Mouse (Mus musculus): ENCODE results near the gene Kdm1b. TPM values are rescaled to one million over a fixed set of nuclear protein-coding genes. Genes with fewer than 3 reads are reported as not detected.
A peak's percentile ranks its signal among the peaks of the same experiment; 100 is the strongest.

The Kdm1b gene
- total RNA-seq, 2 experiments from 2014 or later, result 7.3 to 7.6 TPM

DNA sequence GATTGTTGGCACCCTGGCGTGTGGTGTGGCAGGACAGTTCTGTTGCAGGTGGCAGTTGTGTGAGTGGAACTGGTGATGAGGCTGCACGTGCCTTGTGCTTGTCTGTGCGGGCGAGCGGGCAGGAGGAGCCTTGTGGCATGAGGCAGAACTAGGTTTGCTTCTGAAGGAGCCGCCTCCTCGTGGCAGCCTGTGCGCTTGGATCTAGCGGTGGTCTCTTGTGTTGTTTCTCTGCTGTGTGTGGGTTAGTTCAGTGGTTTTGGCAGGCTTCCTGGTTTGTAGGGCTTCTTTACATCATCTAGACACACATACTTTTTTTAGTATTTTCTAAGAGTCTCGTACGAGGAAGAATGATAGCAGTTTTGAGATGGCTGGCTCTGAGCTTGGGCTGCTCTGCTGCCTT, 12.8 kb downstream of the Kdm1b start:
- DNase-seq (ENCODE audit: low spot score in 2 of 2), result peak; percentile 51 to 70

DNA sequence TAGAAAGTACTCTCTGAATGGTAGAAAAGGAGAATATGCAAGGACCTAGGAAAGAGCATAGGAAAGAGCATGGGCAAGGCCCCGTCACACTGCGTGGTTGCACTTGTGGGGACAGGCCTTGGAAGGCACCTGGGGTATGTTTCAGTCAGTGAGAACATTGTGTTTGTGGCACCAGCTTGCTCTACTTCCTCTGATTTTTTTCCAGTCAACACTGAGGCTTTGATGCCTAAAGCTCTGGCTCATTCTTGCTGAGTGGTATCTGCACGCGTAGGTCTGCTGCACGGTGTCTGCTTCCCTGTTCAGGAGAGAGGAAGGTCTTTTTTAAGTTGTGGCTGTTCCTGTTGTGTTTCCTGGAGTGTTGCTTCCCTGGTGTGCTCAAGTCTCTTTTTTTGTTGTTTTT, 13.5 kb downstream of the Kdm1b start:
- DNase-seq (ENCODE audit: low spot score in 2 of 2), result no peak

DNA sequence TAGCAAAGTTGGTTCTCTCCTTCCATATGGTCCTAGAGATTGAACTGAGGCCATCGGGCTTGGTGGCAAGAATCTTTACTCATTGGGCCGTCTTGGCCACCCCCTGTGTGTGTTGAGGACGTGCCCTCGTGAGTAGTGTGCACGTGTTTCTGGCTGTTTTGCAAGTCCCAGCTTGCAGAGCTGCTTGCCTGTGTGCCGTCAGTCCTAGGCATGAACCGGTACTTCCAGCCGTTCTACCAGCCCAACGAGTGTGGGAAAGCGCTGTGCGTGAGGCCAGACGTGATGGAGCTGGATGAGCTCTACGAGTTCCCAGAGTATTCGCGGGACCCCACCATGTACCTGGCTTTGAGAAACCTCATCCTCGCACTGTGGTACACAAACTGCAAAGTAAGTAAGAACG, 19.5 kb downstream of the Kdm1b start:
- DNase-seq (ENCODE audit: low spot score in 2 of 2), result no peak

DNA sequence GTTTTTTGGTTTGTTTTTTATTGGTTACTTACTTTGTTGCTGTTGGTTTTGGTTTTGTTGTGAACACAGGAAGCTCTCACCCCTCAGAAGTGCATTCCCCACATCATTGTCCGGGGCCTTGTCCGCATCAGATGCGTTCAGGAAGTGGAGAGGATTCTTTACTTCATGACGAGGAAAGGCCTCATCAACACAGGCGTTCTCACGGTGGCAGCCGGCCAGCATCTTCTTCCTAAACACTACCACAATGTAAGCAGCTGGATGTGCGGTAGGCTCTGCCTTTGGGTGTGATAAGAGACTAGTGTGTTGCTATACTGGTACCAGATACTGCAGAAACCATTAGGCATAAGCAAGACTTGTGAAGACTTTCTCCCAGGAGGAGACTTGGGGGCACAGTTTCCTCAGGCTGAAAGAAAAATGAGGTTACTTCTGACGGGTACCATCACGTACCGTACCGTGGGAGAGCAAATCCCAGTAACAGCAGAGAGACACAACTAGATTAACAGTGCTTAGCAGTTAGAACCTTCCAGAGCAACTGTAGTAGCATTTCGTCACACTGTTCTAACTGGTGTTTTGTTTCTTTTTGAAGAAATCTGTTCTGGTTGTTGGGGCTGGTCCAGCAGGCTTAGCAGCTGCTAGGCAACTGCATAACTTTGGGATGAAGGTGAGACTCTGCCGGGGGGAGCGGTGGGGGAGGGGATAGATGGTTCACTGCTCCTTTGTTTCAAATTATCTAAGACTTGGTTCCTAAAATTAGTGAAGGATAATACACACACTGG, 20.9 kb downstream of the Kdm1b start:
- DNase-seq (ENCODE audit: low spot score in 2 of 2), result no peak

DNA sequence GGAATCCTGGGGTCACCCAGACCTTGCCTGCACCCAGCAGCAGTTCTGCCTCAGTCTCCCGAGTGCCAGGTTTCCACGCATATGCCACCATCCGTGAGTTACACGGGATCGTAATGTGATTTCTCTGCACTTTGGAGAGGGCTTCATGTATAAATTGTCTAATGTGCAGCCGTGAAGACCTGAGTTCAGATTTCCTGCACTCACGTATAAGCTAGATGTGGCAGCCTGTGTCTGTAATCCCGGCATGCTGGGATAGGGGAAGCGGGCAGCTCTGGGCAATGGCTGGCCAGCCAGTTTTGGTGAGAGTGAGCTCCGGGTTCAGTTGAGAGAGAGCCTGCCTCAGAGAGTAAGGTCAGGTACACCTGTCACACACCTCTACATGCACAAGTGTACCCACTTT, 23.2 kb downstream of the Kdm1b start:
- no peak for DNase-seq (ENCODE audit: low spot score in 2 of 2)

DNA sequence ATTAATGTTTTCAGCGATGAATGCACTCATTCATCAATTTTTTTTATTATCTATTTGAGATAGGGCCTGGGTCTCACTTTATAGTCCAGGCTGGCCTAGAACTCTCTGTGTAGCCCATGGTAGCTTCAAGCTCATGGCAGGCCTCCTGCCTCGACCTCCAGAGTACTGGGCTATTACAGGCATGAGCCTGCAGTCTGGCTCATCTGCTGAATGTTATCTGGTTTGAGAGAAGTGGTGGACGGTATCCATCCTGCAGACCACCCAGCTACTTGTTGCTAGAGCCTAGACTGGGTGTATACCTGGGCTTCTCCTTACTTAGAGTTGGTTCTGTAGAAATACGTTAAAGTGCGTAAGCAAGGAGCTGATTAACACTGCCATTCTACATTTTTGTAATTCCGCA, 23.7 kb downstream of the Kdm1b start:
- DNase-seq (ENCODE audit: low spot score in 2 of 2), result no peak

DNA sequence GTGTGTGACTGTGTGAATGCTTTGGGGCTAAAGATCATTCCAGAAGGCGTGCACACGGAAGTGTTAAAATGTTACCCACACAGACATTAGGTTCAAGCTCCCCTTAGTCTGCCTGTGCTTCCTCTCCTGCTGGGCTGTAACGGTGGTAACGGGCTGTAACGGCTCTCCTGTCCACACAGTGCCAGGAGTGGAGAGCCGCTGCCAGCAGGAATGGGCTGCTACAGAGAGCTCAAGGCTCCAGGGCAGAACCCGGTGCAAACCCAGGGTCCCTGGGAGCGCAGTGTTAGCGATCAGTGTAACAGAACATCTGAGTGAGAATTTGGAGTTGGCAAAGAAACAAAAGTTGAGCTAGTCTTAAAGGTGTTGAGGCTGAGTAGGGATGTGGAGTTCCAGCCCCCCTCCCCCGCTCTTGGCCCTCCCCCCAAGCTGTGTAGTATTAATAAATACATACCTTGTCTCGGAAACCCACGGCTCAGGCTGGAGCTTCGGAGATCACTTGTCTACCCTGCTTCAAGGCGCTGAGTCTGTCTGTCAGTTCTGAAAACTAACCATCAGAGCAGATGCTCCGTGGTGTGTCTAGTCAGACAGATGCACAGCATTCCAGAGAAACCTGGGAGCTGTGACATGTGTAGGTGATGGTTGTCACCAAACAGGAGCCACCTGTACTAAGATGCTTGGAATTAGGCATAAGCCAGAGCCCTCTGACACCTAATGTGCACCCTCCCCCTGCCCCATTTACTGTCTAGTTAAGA, 27.2 kb downstream of the Kdm1b start:
- no peak for DNase-seq (ENCODE audit: low spot score in 2 of 2)

DNA sequence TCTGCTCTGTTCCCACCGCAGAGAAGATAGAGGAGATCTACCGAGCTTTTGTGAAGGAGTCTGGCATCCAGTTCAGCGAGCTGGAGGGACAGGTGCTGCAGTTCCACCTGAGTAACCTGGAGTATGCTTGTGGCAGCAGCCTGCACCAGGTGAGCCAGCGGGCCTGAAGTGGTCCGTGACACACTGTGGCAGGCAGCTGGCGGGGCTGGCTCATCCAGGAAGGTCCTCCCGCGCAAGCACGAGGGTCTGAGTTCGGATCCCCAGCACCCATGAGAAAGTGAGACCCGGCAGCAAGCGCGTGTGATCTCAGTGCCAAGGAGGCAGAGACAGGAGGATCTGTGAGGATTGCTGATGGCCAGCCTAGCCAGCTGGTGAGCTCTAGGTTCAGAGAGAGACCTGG, 28.6 kb downstream of the Kdm1b start:
- DNase-seq (ENCODE audit: low spot score in 2 of 2), result no peak

DNA sequence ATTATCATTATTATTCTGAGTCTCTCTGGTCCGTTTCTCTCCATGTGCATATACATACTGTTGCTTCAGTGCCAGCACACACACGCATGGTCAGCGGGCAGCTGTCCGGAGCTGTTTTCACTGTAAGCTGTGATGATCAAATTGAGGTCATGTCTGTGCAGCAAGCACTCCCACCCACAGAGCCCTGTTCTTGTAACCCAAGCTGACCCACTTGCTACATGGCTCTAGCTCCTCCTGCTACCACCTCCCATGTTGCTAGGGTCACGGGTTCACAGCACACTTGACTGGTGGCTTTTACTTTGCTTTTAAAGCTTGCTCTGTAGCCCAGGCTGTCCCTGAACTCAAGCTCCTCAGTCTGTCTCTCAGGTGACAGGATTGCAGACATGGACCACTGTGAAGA, 29.2 kb downstream of the Kdm1b start:
- no peak for DNase-seq (ENCODE audit: low spot score in 2 of 2)

DNA sequence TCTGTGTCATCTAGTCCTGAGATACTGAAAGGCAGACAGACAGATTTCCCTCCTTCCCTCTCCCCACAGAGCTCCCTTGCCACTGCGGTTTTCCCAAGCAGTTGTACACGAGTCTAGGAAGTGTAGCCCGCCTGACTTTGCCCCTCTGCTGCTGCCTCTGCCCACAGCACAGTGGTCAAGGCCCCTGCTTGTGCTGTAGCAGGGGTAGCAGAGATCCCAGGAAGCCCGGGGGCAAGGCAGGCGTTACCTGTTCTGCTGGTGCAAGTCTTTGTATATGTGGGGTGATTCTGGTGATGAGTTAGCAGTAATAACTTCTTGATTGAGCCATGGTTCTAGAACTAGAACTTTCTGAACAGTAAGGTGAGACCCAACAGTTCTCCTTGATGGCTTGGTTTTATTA, 32.9 kb downstream of the Kdm1b start:
- DNase-seq (ENCODE audit: low spot score in 2 of 2), result no peak

DNA sequence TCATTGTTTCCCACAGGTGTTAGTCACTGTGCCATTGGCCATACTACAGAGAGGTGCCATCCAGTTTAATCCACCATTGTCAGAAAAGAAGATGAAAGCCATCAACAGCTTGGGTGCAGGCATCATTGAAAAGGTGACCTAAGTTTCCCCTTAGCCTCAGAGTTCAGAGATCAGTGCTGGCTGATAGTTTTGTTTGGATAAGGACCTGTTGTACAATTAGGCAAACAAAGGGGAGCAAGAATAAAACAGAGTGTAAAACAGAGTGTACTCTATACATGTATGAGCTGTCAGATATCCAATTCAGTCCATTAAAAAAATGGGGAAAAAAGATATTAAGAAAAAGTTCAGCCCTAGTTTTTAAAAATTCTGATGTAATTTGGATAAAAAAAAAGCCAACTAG, 34.1 kb downstream of the Kdm1b start:
- DNase-seq (ENCODE audit: low spot score in 2 of 2), result no peak

DNA sequence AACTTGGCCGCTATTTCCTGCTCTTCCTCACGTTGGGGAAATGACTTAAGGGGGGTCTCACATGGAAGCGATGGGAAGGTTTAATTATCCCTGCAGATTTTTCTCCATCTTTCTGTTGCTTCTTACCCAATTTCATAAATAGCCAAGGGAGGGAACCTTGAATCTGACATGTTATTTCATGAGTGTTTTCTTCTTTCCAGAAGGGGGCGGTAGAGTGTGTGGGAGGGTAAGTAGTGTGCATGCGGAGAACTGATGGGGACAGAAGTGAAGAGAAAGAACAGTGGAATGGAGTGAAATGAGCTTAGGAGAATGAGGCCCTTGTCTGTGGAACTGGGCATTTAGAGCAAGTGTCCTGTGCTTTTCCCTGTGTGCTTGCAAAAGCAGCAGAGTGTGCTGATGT, 35.5 kb downstream of the Kdm1b start:
- DNase-seq (ENCODE audit: low spot score in 2 of 2), result no peak

DNA sequence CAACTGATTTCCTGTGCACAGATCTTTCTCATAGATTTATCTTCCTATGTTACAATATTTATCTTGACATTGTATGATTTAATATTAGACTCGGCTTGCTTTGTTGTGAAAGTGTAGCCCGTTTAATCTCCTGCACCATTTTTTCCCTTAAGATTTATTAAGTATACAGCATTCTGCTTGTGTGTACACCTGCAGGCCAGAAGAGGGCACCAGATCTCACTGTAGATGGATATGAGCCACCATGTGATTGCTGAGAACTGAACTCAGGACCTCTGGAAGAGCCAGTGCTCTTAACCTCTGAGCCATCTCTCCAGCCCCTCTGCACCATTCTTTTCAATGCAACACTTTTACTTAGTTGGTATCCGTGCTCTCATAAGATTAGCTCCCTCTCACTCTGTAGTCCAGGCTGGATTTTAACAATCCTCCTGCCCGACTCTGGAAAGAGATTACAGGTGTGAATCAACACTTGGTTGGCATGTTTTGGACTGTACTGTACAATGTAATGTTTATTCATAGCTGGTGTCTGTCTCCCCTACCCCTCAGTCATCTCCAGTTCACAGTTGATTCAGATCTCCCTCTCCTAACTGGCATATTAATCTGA, 37.7 kb downstream of the Kdm1b start:
- DNase-seq (ENCODE audit: low spot score in 2 of 2), result no peak

DNA sequence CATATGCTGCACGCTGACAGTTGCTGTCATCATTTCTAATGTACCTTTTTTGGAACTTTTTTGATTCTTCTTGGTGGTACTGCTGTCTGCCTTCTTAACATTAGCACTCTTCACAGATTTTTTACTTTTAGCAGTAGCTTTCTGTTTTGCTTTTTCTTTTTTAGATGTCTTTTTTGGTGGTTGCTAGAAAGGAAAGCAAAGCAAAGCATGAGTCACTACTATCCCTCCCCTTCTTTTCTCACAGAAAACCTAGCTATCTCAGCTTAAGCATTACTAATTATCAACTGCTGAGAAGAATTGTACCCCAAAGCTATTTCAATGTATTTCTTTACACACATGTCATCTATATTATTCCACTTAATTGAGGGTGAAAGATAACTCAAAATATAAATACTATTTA, 45.1 kb downstream of the Kdm1b start:
- no peak for DNase-seq (ENCODE audit: low spot score in 2 of 2)

DNA sequence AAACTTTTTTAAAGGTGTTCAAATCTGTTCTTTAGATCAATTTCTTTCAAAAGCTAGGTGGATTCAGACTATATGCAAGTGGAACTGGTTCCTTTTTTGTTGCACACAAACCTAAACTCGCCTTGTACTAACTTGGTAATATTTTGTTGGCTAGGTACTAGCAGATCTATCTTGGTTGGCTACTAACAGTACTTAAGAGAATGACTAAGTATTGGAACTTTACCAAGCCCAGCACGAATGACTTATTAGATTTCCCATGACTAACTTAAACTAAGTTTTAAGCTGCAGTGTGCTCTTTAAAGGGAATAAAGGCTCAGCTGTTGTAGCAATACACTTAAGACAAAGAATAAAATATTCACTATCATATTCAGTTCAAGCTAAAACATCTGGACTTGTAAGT, 46.0 kb downstream of the Kdm1b start:
- no peak for DNase-seq (ENCODE audit: low spot score in 2 of 2)

DNA sequence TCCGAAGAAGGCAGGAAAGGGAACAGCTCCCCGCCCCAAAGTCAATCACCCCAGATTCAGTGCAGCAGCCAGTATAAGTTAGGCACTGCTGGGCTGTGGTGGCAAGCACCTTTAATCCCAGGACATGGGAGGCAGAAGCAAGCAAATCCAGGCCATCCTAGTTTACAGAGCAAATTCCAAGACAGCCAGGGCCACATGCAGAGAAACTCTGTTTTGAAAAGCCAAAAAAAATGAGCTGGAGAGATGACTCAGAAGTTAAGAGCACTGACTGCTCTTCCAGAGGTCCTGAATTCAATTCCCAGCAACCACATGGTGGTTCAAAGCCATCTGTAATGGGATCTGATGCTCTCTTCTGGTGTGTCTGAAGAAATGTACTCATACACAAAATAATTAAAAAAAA, 50.5 kb downstream of the Kdm1b start:
- DNase-seq (ENCODE audit: low spot score in 2 of 2), result no peak

DNA sequence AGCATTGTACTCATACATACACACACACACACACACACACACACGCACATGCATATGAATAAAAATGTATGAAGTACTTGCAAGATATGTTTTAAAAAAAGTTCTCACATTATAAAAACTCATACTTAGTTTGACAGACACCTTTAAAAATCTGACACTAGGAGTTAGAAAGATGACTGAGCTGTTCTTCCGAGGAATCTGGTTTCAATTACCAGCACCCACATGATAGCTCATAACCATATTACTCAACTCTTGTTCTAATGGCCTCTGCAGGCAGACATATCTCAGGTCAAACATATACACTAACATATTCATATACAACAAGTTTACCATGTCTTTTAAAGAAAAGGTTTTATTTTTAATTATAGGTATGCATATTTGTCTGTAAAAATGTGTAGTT, 53.3 kb downstream of the Kdm1b start:
- no peak for DNase-seq (ENCODE audit: low spot score in 2 of 2)

DNA sequence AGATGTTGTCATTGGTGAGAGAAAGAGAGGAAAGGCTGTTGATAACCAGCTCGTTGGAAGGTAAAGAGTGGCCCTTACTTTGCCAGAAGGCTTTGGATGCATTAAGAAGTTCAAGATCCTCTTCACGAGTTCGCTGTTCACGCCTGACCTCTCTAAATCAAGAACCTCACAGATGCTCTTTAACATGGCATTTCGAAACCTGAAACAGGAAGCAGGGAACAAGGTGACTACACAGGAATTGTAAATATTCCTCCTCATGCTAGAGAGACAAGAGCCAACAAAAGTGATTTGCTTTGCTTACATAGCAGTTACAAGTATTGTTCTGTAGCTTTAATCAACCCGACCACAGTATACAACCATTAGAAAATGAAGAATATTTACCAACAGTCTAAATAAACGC, 56.0 kb downstream of the Kdm1b start:
- DNase-seq (ENCODE audit: low spot score in 2 of 2), result no peak

DNA sequence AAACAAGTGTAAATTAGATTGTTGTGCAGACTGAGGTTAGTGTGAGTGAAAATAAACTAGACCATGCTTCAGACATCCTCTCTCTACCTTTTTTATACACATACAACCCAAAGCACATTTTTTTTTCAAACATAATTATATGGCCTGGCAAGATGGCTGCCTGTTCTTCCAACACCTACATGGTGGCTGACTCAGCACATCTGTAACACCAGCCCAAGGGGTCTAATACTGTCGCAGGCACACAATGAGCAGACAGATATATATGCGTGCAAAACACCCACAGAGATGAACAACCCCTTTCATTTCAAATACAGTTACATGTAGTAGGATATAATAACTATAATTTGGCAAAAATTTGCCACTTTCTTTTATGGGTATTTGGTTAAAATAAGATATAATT, 57.3 kb downstream of the Kdm1b start:
- DNase-seq (ENCODE audit: low spot score in 2 of 2), result no peak

DNA sequence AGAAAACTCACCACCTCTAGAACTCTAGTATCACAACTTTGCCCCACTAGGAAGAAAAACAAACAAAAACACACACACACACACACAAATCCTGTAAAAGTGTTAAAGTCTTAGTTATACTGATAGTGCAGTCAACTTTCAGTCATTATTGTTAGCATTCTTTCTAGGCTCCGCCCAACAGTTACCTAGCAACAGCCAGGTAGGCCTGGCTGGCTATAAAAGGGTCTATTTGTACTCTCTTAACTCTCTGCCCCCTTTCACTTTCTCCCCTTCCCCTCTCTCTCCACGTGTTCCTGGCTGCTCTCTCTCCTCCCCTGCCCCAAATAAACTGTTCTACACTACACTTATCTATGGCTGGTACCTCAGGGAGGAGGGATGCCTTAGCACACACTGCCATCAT, 60.8 kb downstream of the Kdm1b start:
- no peak for DNase-seq (ENCODE audit: low spot score in 2 of 2)

DNA sequence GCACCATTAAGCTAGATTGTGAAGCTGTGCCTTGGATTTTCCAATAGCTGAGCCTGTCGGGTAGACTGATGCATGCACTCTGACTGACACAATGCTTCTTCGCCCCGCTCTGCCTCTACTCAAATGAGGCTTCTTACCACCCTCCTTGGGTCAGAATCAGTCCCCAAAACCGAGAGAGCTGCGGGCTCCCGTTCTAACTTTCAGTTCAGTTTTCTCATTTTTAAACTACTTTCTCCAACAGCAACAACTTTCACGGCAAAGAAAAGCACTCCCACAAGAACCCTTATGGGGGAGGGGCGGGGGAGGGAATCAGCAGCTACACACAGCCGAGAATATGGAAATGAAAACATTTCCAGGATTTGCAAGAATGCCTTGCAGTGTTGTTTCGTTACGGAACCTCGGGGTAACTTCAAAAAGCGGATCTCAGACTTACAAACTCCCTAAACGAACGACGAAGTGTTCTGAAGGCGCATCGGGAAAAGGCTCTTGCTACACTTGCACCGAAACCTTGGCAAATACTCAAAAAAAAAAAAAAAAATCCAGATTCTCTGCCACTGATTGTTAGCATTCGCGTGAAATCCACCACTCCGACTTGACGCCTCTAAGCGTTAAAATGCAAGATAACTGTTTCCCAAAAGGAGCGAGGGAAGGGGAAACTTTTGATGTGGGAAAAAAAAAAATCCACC, 61.7 kb downstream of the Kdm1b start:
- DNase-seq (ENCODE audit: low spot score in 2 of 2), result peak in 1 of 2 experiments; percentile 28
